Mouse (Mus musculus): Measurements from ENCODE around the gene Slc7a5.

The Slc7a5 gene

DNA sequence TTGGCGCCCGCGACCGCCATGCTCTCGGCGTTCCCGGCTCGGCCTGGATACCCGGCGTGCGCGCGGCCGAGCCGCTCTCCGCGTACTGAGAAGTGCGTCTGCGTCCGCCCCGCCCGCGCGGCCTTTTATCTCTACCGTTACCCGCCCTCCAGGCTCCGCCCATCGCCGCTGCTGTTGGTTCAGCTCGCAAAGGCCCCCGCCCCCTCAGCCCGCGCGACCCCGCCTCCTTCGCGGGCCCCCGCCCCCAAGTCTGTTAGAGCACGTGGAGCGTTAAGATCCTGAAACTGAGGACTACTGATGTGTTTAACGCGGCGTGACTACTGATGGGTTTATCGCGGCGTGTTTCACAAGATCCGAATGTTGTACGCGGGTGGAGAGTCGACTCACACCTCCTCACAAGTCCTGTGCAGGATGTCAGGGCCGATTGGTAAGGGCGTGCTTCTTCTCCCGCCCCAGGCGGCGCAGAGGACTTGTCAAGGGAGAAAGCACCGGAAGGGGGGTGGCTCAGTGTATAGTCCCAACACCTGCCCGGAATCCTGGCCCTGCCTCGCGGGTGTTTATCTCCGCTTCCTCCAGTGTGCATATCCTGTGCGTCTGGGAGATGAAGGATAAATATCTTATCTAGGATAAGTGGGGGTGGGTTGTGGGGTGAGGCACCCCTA, at the start of gene Slc7a5:
Gene Slc7a5, minus strand, starts transcription at position 108 of the 662 bp plus-strand sequence.
- DNase-seq: peak; percentile 96 to 97

DNA sequence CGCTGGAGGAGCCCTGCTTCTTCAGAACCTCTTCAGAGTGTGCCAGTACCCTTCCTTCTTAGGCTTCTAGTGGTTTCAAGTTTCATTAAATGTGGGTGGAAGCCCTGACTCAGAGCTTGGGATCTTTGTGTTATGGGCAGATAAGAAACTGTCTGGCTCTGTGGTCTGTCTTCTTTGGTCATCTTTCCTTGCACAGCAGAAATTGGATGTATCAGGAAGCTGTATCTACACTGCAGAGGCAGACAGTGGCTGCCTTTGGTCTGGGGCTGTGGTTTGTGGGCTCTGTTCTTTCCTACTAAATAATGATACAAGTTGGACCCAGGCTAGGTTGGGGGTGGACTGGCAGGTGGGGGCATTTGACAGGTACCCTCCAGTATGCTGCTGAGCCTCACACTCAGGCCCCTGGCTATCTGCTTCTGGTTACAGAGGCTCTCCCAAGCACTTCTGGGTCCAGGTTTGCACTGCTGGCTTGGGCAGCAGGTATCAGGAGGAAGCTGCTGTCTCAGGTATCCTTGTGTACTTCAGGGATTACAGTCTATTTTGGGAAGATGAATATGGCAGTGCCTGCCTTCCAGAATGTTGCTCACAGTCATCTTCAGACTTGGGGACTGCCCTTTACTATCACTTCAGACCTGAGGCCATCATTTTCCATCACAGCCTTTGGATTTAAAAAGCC, 48.5 kb upstream of the Slc7a5 start:
- DNase-seq: no peak

DNA sequence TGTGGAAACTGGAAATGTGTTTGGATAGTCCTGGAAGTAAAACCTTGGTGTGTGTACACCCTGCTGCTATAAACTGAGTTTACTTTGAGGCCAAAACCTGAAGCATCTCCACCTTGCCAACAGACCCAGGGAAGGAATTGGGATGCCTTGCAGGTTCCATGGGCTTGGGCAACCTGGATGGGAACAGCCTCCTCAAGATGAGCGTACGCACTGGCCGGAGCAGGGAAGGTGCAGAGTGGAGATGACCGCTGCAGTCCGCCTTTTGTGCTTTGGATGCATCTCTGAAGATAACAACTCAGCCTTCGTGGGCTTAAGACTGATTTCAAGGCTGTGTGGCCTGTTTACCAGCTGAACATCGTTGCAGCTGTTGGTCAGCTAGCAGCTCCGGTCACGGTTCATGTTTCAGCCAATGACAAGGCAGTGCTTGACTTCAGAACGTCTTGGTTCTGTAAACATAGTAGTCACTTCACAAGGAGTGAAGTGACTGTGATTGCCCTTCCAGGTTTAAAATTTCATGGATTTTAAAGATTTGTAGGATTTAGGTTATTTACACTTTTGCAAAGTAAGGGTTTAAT, 47.6 kb upstream of the Slc7a5 start:
- no peak for DNase-seq

DNA sequence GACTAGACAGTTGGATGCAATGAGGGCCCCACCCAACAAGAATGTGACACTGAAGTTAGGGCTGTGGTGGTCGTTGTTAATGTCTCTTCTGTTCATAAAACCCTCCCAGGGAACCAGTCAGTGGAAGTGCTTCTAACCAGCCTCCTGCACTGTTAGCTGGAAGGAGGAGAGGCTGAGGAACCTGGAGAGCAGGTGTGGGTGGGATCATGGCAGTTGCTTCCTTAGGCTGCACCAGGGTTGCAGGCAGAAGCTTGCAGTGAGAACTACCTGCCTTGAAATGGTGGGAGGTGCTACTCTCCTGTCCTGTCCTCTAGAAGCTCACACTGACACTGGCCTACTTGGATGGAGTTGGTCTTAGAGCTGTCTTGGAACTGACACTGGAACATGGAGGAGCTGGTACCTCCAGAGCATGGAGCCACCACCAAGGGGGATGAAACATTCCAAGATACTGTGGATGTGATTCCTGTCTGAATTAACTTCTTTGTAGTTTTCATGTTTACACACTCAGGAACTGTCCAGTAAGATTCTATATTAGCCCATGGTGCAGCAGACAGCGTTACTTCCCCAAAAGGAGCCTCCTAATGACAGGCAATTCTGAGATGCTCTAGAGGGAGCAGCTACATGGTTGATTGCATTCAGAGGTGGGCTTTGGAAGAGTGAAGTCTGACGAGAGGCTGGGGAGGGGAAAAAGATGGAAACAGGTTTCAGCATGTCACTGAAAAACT, 46.5 kb upstream of the Slc7a5 start:
- no peak for DNase-seq

DNA sequence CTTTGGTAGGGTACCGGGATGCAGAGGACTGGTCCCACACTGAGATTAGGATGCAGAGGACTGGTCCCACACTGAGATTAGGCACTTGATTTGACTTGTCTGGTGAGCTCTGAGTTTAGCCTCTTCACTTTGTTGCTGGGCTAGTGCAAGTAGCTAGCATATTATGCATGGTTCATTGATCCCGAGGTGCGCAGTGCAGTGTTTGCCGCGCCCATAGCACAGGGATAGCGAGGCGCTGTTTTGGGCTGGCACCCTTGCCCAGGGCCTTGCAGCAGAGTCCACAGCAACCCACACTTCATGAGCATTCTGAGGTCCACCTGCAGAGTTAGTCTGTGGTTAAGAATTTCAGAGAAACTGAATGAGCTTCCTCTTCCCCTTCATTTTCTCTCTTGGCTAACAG, 45.3 kb upstream of the Slc7a5 start:
- DNase-seq: no peak

DNA sequence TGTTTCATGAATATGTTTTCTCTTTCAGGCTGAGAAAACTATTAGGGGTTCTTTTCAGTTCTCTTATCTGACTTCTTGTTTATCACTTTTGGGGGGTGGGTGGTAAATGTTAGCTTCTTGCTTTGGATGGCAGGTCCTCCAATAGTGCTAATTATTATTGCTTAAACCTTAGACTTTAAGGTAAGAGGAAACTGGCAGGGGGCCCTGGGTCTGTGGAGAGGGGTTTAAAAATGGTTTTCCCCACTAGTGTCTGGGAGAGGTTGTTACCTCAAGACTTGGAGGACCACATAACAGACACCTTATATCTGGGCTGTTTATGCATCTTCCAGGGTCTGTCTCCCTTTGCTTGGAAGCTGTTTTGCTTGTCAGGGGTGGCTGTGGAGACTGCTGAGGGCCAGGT, 44.6 kb upstream of the Slc7a5 start:
- no peak for DNase-seq

DNA sequence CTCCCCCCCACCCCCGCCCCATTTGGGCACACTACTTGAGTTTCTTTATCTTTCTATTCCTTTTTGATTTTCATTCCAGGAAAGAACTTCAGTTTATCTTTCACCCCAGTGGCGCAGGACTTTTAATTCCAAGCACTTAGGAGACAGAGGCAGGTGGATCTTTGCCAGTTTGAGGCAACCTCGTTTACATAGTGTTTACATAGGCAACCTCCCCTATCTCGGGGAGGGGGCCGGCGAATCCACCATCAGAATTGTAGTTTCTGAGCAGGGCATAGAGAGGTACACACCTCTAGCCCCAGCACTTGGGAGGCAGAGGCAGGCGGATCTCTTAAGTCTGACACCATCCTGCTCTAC, 44.1 kb upstream of the Slc7a5 start:
- DNase-seq: no peak

DNA sequence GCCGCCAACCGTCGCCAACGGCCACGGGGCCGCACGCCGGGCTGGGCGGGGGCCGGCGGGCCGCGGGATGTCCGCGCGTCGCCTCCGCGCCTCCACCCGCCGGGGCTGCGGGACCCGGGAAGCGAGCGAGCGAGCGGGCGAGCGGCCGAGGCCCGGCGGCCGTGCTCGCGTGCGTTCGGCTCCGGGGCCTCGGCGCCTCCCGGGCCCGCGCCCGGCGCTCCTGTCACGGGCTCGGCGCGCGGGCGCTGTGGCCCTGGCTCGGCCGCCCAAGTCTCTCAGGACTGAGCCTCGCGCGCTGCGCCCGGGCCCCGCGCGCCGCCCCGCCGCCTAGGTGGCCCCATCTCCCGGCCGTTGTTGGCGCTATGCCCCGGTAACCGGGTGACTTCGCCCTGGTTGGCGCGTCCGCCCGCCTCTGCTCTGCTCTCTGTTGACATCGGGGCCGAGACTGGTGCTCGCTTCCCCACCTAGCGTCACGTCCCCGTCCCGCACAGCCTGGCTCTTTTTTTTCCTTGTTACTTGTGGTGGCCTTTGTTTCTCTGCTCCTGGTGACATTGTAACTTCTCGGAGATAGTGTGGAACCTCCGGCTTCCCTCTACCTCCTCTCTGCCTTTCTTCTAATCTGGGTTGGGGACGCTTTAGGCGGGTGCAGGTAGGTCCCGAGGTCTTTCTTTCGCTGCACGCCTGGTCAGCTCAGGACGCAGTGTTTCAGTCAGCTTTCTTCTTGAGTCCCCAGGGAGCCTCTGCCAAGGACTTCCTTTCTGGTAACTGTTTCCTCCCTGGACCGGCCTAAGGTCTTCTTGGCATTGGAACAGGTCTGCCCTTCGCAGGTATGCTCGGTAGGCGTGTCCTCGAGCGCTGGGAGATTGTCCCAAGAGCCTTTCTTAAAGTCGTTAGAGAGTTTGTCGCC, 43.5 kb upstream of the Slc7a5 start:
- peak; percentile 76 to 82 for DNase-seq

DNA sequence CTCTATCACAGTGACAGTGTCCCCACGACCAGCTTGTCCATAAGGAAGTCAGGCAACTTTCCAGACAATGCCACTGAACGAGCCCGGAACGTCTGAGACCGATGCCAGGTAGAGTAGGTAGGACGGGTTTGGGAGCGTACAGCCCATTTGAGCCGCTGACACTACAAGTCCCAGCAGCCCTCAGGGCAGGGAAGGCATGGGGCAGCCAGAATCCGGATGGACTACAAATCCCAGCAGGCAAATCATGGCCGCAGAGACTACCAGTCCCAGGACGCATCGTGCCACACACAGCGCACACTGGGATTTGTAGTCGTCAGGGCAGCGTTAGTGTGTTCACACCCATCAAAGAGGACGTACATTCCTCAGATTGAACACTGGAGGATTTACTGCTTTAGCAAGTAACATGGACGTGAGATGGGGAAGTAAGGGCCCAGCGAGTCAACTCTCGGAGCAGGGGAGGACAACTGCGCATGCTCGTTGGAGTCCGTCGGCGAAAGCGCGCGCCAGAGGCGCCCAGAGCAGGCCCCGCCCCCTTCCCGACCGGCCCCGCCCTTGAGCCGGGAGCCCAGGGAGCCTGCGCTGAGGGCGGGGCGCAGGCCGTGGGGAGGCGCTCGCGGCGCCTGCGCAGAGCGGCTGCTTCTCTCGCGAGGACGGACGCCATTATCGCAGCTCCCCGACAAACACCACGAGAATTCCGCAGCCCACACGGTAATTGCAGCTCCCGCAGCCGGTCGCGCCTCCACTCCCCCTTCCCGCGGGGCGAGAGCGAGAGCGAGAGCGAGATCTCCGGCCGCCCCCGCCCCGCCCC, 42.7 kb upstream of the Slc7a5 start:
- DNase-seq: peak; percentile 98

DNA sequence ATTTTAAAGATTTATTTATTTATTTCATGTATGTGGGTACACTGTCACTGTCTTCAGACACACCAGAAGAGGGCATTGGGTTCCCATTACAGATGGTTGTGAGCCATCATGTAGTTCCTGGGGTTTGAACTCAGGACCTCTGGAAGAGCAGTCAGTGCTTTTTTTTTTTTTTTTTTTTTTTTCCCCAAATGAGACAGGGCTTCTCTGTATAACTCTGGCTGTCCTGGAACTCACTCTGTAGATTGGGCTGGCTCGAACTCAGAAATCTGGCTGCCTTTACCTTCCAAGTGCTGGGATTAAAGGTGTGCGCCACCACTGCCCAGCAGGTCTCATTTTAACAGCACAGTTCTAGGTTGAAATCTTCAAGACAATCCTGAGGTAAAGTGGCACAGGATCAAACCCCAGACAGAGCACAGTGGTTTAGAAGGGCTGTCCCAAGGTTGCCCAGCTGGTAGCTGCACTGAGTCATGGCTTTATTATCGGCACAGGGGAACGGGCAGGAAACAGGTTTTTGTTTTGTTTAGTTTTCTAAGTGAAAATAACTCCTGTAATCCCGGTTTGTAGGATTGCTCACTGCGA, 41.8 kb upstream of the Slc7a5 start, which contains the start of gene Banp:
Gene Banp, plus strand, starts transcription at position 529 of the 579 bp plus-strand sequence.
- no peak for DNase-seq

DNA sequence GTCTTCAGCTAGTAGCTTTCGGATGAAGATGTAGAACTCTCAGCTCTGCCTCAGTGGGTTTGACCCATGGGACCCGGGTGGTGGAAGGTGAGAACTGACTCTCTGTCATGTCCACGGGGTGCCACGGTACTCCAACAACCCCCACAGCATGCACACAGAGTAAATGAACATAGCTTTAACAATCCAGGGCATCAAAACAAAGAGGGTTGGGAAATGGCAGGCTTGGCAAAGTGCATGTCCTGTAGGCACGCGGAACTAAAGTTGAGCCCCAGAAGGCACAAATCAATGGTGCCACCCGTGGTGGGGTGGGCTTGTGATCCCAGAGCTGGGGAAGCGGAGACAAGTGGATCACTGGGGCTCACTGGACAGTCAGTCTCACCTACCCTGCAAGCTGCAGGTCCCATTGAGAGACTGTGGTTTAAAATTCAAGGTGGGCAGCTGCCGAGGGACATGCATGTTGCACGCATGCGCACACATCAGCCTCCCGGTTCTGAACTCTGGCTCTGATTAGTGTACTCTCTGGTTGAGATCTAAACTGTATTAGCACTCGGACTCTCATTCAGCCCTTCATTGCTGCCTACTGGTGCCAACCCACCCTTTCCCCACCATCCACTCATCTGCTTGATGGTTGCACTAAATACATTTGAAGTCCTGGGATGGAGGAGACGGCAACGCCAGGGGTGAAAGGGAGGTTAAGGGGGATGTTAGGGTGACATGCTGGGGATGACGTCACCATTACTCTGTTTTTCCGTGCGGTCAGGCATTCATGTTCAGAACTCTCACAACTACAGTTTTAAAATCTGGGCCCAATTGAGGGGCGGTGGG, 41.0 kb upstream of the Slc7a5 start:
- no peak for DNase-seq

DNA sequence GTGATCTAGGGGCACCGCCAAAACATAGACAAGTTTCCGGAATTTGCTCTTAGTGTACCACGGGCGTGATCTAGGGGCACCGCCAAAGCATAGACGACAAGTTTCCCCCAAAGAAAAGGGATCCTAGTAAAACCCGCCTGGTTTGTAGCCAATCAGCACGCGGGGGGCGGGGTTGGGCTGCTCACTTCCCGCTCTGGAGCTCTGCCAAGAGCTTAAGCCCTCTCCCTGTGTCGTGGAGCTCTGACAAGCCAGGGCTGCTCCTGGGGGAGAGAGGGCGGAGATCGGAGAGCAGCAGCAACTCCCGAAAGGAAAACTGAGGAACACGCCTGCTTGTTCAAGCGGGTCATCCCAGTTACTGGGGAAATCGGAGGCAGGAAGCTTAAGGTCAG, 40.3 kb upstream of the Slc7a5 start:
- DNase-seq: peak; percentile 88 to 93

DNA sequence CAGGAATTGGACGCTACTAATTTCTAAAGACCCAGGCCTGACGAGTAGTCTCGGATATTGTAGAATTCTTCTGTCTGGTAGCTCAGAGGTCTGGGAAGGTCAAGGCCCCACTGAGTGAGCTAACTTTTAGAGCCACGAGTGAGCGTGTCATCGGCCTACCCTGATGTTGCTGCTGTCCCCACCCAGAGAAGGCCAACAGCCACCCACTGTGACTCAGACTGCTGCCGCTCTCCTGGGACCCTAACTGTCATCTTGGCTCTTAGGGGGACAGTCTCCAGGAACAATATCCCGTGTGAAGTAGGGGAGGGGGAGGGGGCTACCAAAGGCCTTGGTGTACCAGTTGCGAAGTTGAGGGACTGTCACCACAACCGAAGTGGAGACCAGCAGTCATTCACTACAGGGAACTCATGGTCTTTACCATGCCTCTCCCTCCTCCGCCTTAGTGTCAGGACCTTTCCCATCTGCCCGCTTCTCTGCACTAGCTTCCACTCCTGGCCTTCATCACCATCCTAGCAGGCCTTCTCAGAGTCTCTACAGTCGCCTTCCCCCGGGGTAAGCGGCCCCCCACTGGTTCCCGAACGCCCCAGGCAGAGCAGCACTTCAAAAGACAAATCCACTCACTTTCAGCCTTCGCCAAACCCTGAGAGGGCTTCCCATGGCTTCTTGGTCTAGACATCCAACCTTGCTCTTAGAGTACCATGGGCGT, 39.7 kb upstream of the Slc7a5 start:
- no peak for DNase-seq

DNA sequence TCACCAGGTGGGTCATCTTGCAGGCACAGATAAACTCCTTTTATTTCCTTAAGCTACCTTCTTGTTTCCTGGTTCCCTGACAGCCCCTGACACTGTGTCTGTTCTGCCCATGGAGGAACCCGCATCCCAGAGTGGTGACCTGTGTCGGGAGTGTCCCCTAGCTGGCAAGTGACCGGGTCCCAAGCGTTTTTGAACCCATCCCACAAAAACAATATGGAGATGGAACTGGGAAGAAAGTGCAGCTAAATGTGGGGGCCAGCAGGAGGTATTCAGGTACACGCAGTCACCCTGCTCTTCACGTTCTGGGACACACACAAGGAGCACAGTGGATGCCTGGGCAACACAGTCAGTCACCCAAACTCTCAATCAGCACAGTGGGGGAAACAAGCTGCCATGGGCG, 38.9 kb upstream of the Slc7a5 start:
- no peak for DNase-seq

DNA sequence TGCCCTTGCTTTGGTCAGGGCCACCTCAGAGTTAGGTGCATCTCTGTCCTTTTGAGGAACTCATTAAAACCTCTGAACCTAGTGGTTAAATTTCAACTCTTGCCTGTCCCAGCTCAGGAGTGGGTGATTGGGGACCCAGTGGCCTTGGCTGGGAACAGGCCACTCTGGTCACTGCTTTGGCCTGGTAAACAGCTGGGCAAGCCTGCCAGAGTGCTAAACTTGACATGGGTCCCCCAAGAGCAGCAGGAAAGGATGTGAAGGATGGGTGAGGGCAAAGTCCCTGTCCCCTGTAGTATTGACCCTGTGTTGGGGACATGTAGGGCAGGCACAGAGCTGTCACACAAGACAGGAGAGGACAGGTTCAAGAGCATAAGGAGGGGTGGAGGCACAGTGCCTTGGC, 37.3 kb upstream of the Slc7a5 start, which contains the start of gene Car5a:
Gene Car5a, minus strand, starts transcription at position 74 of the 400 bp plus-strand sequence.
- DNase-seq: no peak

DNA sequence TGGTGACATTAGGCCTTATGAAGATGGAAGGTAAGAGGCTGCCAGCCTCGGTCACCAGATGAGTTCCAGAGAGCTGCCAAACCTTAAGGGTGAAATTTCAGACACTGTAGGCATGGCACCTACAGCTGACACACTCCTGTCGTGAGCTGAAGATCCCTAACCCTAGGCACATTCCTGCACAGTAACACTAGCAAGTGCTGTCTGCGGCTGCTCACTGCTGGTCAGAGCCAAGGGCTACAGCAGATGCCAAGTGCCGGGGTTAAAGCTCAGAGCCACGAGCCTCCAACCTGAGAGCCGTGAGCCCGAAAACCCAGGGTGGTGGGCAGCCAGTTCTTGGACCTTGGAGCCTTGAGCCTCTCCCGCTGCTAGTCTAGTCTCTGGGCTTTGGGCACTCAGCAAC, 36.2 kb upstream of the Slc7a5 start:
- no peak for DNase-seq

DNA sequence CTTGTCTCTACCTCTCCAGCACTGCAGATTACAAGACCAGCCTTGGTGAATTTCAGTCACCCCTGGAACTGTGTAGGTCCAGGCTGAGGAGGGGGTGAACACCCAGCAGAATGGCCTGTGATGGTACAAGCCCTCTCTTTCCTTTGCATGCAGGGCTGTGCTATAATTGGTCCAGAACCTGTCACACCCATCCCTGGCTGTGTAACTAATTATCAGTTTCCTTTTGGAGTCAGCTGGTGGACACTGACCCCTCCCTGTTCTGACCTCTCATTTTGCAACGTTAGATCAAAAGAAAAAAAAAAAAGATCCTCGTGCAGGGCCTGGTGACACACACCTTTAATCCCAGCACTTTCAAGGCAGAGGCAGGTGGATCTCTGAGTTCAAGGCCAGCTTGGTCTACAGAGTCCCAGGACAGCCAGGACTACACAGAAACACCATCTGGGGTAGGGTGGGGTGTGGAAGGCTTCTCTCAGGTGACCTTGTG, 35.6 kb upstream of the Slc7a5 start:
- DNase-seq: no peak

DNA sequence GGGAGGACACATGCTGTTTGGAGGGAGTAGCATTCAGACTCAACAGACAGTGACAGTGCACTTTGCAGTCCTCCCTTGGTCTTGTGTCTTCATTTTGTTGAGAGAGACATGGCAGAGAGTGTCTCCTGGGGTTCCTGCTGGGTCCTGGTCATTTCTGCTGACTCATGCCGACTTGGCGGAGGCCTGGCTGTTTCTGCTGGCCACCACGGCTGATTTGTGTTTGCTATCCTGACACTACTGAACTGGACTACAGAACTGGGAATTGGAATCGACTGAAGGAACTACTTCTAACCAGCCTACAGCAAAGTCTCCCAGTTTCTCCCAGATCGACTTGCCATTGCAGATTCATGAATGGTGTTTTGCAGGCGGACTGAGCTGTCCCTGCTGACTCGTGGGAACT, 31.2 kb upstream of the Slc7a5 start:
- DNase-seq: no peak

DNA sequence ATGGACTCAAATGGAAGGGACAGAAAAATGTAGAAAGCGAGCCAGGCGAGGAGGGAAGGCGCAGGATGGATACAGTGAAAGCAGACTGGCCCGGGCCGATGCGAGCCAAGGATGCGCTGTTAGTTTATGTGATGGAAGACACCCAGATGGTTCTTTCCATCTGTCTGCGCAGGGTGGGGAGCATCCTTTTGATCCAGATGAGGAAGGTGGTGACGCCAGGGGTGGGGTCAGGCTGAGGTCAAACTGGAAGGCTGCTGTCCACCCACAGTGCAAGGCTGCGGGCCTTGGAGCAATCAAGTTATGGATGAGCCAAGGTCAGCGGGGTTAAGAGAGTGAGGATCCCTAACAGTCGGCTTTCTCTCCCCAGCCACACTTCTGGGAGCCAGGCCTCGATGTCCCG, 28.9 kb upstream of the Slc7a5 start:
- peak in 1 of 2 experiments; percentile 36 for DNase-seq

Data from lung, adult 18-20 months (tissue).